Mouse (Mus musculus) ES-E14 (cell line): Measurements from ENCODE around the gene Igdcc3.

Experiments
- CHD2 ChIP-seq: IDR thresholded peaks from 2 replicates; pipeline ENCODE4 v1.6.1; 2014; ENCODE audit warnings: mild to moderate bottlenecking, low read depth, low read length, inconsistent platforms
- HCFC1 ChIP-seq: IDR thresholded peaks from 2 replicates; pipeline ENCODE4 v1.6.1; 2012; ENCODE audit warnings: low read length, inconsistent platforms, borderline replicate concordance; ENCODE audit not compliant: insufficient read depth
- MAFK ChIP-seq: IDR thresholded peaks from 2 replicates; pipeline ENCODE4 v1.6.1; 2014; ENCODE audit warnings: mild to moderate bottlenecking, low read depth, low read length, inconsistent platforms; ENCODE audit not compliant: insufficient read depth
- ZNF384 ChIP-seq: IDR thresholded peaks from 2 replicates; pipeline ENCODE4 v1.6.1; 2012; ENCODE audit warnings: low read depth, low read length, inconsistent platforms

DNA sequence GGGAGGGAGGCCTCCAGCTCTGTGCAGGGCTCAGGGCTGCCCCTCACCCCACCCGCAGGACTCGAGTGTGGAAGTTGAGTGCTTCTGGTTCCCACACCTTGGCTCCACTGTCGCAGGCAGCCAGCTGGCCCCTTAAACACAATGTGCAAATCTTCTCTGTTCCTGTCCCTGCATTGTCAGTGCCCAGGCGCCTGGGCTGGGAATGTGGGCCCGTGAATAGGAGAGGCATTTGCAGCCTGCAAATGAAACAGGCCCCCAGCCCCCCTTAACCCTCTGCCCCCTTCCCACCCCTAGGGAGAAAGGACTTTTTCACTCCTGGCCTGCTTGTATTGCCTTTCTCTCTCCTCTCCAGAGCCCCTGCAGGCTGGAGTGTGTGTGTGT lies 12.3 kb downstream of the Igdcc3 start:
- no peak for TF ChIP-seq MAFK
- TF ChIP-seq HCFC1 = no peak
- no peak for TF ChIP-seq ZNF384
- no peak for TF ChIP-seq CHD2
